Mouse (Mus musculus): ENCODE measurements around the gene Nmu. TPM values are rescaled to one million over a fixed set of nuclear protein-coding genes. Genes with fewer than 3 reads are reported as not detected.

The Nmu gene
- polyA plus RNA-seq (2015; fragmentation: Nextera tagmentation; extraction: Ambion mirVana), result 8.1 and 10.1 TPM in 2 replicates

DNA sequence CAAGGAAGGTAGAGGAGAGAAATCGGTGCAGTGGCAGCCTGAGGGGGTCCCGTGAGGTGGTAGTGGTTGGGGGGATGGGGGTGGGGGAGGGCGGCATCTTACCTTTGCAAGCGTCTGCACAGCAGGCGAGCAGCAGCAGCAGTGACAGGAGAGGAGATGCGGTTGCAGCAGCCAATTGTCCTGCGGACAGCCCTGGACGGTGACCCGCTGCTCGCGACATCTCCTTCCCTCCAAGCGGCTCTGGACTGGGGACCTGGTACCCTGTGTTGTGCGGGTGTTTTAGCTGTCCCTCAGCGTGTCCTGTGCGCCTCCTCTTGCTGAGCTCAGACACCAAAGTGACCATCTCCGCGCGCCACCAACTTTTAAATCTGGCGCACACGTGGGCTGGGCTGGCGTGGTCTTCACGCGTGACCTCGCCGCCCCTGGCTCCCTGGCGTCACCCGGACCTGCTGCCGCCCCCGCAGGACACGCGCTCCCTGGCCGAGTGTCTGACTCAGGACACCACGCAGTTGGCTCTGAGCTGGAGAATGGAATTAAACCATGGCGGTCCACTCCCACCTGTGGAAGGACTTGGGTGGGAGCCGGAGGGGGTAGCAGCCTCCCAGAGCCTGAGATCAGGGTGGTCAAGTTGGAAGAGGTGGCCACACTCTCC lies at the start of gene Nmu:
Nmu (minus strand) TSS at position 336 of the 652 bp plus-strand sequence.
- WGBS, result 4% methylated on average over 35 of the region's 35 CpGs
- Histone ChIP-seq H3K36me3 (ENCODE audit: control insufficient read depth, insufficient read depth, low read length) (no peaks in the 10 kb centered on the region), H3K27me3 (ENCODE audit: control insufficient read depth, insufficient read depth, low read length) (no peaks in the 10 kb centered on the region), H3K4me2 (replicated peaks; ENCODE audit: low read depth) (peak within 1 kb of the TSS; percentile 49), H3K9me3 (ENCODE audit: control insufficient read depth, low read length) (no peaks in the 10 kb centered on the region), H3K9ac (ENCODE audit: low read length) (0 out of 2 replicates have a peak within 1 kb of the TSS, but pooled peaks have one; percentile 31), H3K27ac (replicated peaks) (no peak within 1 kb of the TSS), H3K4me1 (replicated peaks; ENCODE audit: control insufficient read depth, insufficient read depth) (no peaks in the 10 kb centered on the region), H3K4me3 (ENCODE audit: low read depth, low read length) (peak within 1 kb of the TSS; percentile 18)
- no peak for DNase-seq (ENCODE audit: low spot score)
- ATAC-seq (ENCODE audit: low FRiP score, low TSS enrichment), result peak; percentile 45; the same call in 1 of the 2 replicates
- TF ChIP-seq CTCF (IDR thresholded peaks at IDR 0.05; ENCODE audit: low read depth), result no peak
- no peak for TF ChIP-seq EP300 (optimal IDR thresholded peaks at IDR 0.05)

DNA sequence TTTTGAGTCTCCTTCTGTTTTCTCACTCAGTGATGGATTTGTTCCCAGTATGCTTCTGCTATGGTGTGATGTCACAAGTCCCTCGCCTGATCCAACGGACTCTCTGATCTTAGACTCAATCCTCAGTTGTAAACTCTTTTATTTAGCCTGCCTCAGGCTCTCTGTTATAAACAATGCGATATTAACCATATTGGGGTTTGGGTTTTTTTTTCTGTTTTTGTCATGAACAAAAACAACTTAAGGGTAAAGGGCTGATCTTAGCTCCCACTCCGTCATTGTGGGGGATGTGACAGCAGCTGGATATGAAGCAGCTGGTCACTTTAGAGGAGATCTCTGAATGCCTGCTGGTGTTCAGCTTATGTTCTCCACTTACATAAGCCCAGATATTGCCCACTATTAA lies 48.1 kb upstream of the Nmu start:
- TF ChIP-seq EP300 (optimal IDR thresholded peaks at IDR 0.05), result no peak
- Histone ChIP-seq H3K27me3 (ENCODE audit: control insufficient read depth, insufficient read depth, low read length) (no peaks in the 10 kb centered on the region), H3K4me2 (replicated peaks; ENCODE audit: low read depth) (no peak overlapping the region), H3K9ac (ENCODE audit: low read length) (no peak overlapping the region), H3K9me3 (ENCODE audit: control insufficient read depth, low read length) (no peaks in the 10 kb centered on the region), H3K4me1 (replicated peaks; ENCODE audit: control insufficient read depth, insufficient read depth) (no peaks in the 10 kb centered on the region), H3K27ac (replicated peaks) (no peak overlapping the region), H3K4me3 (ENCODE audit: low read depth, low read length) (no peak overlapping the region), H3K36me3 (ENCODE audit: control insufficient read depth, insufficient read depth, low read length) (no peaks in the 10 kb centered on the region)
- whole genome bisulfite sequencing, result 53% methylated on average over 4 of the region's 4 CpGs
- DNase-seq (ENCODE audit: low spot score), result no peak
- no peak for ATAC-seq (ENCODE audit: low FRiP score, low TSS enrichment)

DNA sequence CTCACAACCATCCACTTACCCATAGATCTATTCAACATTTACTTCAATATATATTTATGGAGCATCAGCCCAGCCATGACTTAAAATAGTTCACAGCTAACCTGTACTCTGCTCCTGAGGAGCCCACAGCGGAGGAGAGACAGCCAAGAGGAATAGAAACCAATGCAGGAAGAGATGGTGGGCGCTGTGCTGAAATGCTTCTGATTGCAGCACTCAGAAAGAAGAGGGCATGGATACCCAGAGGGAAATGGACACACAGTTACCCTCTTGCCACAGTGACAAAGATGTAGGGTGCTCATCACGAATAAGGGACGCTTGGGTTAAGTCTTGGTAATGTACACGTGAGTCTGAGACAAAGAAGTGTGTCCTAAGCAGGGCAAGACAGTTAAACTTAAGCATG lies 30.8 kb upstream of the Nmu start:
- H3K4me2 ChIP-seq (replicated peaks; ENCODE audit: low read depth), result no peak overlapping the region
- TF ChIP-seq CTCF (IDR thresholded peaks at IDR 0.05; ENCODE audit: low read depth) (no peak), EP300 (optimal IDR thresholded peaks at IDR 0.05) (no peak)
- no peak overlapping the region for H3K9ac ChIP-seq (ENCODE audit: low read length)
- no peaks in the 10 kb centered on the region for H3K9me3 ChIP-seq (ENCODE audit: control insufficient read depth, low read length)
- no peak overlapping the region for H3K27ac ChIP-seq (replicated peaks)
- 87% methylated on average over 5 of the region's 5 CpGs for WGBS
- H3K4me3 ChIP-seq (ENCODE audit: low read depth, low read length), result no peak overlapping the region
- no peaks in the 10 kb centered on the region for H3K27me3 ChIP-seq (ENCODE audit: control insufficient read depth, insufficient read depth, low read length)
- no peaks in the 10 kb centered on the region for H3K4me1 ChIP-seq (replicated peaks; ENCODE audit: control insufficient read depth, insufficient read depth)
- ATAC-seq (ENCODE audit: low FRiP score, low TSS enrichment) (no peak), DNase-seq (ENCODE audit: low spot score) (no peak)
- H3K36me3 ChIP-seq (ENCODE audit: control insufficient read depth, insufficient read depth, low read length), result no peaks in the 10 kb centered on the region

DNA sequence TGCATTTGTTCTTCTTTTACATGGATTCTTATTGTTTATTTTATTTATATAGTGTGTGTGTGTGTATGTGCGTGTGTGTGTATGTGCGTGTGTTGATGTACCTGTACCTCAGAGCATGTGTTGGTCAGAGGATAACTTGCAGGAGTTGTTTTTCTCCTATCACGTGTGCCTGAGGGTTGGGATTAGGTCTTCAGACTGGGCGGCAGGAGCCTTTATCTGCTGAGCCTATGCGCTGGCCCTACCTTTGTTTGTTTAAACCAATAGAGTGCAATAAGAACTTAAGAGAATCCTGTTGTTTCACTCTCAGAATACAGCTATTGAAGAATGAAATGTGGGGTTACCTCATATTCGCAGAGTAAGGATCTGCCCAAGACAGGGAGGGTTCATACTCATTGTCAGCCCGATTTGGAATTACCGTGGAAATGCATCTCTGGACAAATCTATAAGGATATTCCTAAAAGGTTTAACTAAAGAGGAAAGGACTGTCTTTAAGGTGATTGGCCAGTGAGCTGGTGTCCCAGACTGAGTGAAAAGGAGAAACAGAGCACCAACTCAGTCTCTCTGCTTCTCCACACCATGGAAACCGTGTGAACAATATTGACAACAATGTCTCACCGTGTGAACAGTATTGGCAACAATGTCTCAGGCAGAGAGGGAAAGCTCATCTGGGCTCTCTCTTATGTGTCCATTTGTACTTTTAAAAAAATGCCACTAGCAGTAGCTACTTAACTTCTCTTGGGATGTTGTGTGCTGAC lies 25.6 kb upstream of the Nmu start:
- Histone ChIP-seq H3K9ac (ENCODE audit: low read length) (no peak overlapping the region), H3K9me3 (ENCODE audit: control insufficient read depth, low read length) (no peaks in the 10 kb centered on the region), H3K27ac (replicated peaks) (no peak overlapping the region), H3K27me3 (ENCODE audit: control insufficient read depth, insufficient read depth, low read length) (no peaks in the 10 kb centered on the region), H3K4me1 (replicated peaks; ENCODE audit: control insufficient read depth, insufficient read depth) (no peaks in the 10 kb centered on the region), H3K4me2 (replicated peaks; ENCODE audit: low read depth) (no peak overlapping the region), H3K36me3 (ENCODE audit: control insufficient read depth, insufficient read depth, low read length) (no peaks in the 10 kb centered on the region), H3K4me3 (ENCODE audit: low read depth, low read length) (no peak overlapping the region)
- DNase-seq (ENCODE audit: low spot score), result peak; percentile 52
- no peak for TF ChIP-seq CTCF (IDR thresholded peaks at IDR 0.05; ENCODE audit: low read depth)
- TF ChIP-seq EP300 (optimal IDR thresholded peaks at IDR 0.05), result no peak
- ATAC-seq (ENCODE audit: low FRiP score, low TSS enrichment), result peak; percentile 92
- 62% methylated on average over 10 of the region's 10 CpGs for WGBS

DNA sequence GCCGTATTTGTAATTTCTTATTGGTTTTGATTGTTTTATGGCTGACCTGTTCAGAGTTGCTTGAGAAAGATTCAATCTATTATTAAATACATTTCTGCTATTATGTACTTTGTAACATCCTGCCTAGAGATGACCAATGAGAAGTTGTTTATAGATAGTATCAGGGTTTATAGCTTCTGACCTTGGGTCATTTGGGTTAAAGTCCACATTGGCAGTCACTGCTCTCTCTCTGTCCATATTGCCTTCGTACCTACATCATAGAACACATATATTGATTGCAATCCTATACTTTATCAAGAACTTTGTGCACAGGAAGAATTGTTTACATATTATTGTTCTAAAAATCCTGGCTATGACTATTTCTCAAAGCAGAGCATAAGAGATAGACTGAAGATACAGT lies 24.9 kb upstream of the Nmu start:
- H3K4me2 ChIP-seq (replicated peaks; ENCODE audit: low read depth), result no peak overlapping the region
- WGBS, result 69% methylated on average over 2 of the region's 2 CpGs

DNA sequence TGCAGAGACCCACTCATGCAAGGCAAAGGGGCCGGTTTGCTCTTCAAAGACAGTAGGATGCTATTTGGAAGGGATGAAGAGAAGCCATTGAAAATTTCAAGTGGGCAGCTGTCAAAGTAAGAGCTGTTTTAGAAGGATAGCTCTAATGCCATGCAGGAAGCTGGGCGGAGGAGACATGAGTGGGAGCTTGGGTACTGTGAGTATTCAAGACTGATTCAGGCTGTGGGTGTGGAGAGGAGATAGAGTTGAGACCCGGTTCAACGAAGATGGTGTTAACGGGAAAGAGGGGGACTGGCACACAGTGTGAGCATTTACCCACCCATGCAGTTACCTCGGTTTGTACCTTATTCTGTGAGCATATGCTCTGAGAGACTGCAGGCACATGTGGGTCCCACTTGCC lies 20.1 kb upstream of the Nmu start:
- no peaks in the 10 kb centered on the region for H3K36me3 ChIP-seq (ENCODE audit: control insufficient read depth, insufficient read depth, low read length)
- ATAC-seq (ENCODE audit: low FRiP score, low TSS enrichment) (no peak), DNase-seq (ENCODE audit: low spot score) (no peak)
- H3K27ac ChIP-seq (replicated peaks), result no peak overlapping the region
- no peak for TF ChIP-seq EP300 (optimal IDR thresholded peaks at IDR 0.05)
- no peak for TF ChIP-seq CTCF (IDR thresholded peaks at IDR 0.05; ENCODE audit: low read depth)
- H3K4me2 ChIP-seq (replicated peaks; ENCODE audit: low read depth), result no peak overlapping the region
- no peaks in the 10 kb centered on the region for H3K4me1 ChIP-seq (replicated peaks; ENCODE audit: control insufficient read depth, insufficient read depth)
- no peak overlapping the region for H3K4me3 ChIP-seq (ENCODE audit: low read depth, low read length)
- H3K9me3 ChIP-seq (ENCODE audit: control insufficient read depth, low read length), result no peaks in the 10 kb centered on the region
- 87% methylated on average over 6 of the region's 6 CpGs for WGBS
- H3K27me3 ChIP-seq (ENCODE audit: control insufficient read depth, insufficient read depth, low read length), result no peaks in the 10 kb centered on the region
- no peak overlapping the region for H3K9ac ChIP-seq (ENCODE audit: low read length)

More for the DNA sequence above, 24.9 kb upstream of the Nmu start:
- no peaks in the 10 kb centered on the region for H3K4me1 ChIP-seq (replicated peaks; ENCODE audit: control insufficient read depth, insufficient read depth)
- TF ChIP-seq EP300 (optimal IDR thresholded peaks at IDR 0.05) (no peak), CTCF (IDR thresholded peaks at IDR 0.05; ENCODE audit: low read depth) (no peak)
- H3K9me3 ChIP-seq (ENCODE audit: control insufficient read depth, low read length), result no peaks in the 10 kb centered on the region
- H3K9ac ChIP-seq (ENCODE audit: low read length), result no peak overlapping the region
- no peak overlapping the region for H3K27ac ChIP-seq (replicated peaks)
- no peak overlapping the region for H3K4me3 ChIP-seq (ENCODE audit: low read depth, low read length)
- 0 out of 2 replicates have a peak, but pooled peaks have one; percentile 45 for ATAC-seq (ENCODE audit: low FRiP score, low TSS enrichment)
- H3K27me3 ChIP-seq (ENCODE audit: control insufficient read depth, insufficient read depth, low read length), result no peaks in the 10 kb centered on the region
- DNase-seq (ENCODE audit: low spot score), result no peak
- H3K36me3 ChIP-seq (ENCODE audit: control insufficient read depth, insufficient read depth, low read length), result no peaks in the 10 kb centered on the region
